In the genomic region with DNA sequence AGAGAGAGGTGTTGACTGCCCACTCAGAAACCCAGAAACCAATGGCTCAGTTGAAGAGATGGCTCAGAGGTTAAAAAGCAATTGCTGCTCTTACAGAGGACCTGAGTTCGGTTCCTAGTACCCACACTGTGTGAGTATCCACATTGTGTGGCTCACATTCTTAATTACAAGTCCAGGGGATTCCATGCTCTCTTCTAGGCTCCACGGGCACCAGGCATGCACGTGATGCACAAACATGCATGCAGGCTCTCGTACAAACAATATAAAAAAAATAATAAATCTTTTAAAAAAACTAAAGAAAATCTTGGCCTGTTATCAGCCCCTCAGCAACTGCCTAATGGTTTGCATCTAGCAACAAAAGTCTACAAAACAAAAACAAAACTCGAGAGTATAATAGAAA, we compare ENCODE assay signal across 8 mouse cellular contexts. TPM values are rescaled to one million over a fixed set of nuclear protein-coding genes. Genes with fewer than 3 reads are reported as not detected.
DNase-seq lines count a peak whose midpoint lies in the region; ATAC-seq lines count a peak whose summit lies in the region.

No protein-coding gene starts in this region.

- peak overlapping the region; percentile 69 for H3K4me3 ChIP-seq in kidney, embryonic 16.5 days (ENCODE audit: low read length)
- H3K4me3 ChIP-seq in hindbrain, embryonic 12.5 days: peak overlapping the region; percentile 48
- H3K4me3 ChIP-seq in midbrain, embryonic 12.5 days: peak overlapping the region; percentile 57

- no peaks in the 10 kb centered on the region for H3K9me3 ChIP-seq in kidney, embryonic 16.5 days (ENCODE audit: low read length)
- no peaks in the 10 kb centered on the region for H3K9me3 ChIP-seq in hindbrain, embryonic 12.5 days (replicated peaks)
- no peaks in the 10 kb centered on the region for H3K9me3 ChIP-seq in midbrain, embryonic 12.5 days

- no peak for DNase-seq in kidney, postnatal 14 days
- DNase-seq in c-Kit-negative CD71-positive TER-119-positive erythroid progenitor cells, embryonic 14.5 days (ENCODE audit: low read depth, low spot score): peak; percentile 11
- DNase-seq in gastrocnemius, adult 8-10 months (ENCODE audit: low spot score in 2 of 2): no peak
- no peak for DNase-seq in layer of hippocampus, adult 18-20 months (ENCODE audit: low spot score in 2 of 2)
- DNase-seq in MN1 (ENCODE audit: low spot score): no peak

- H3K9ac ChIP-seq in kidney, embryonic 16.5 days (replicated peaks; ENCODE audit: low read length): peak overlapping the region; percentile 81
- peak overlapping the region; percentile 56 for H3K9ac ChIP-seq in hindbrain, embryonic 12.5 days
- H3K9ac ChIP-seq in midbrain, embryonic 12.5 days (replicated peaks): peak overlapping the region; percentile 41; the same call in 1 of the 2 replicates

- no peaks in the 10 kb centered on the region for H3K36me3 ChIP-seq in kidney, embryonic 16.5 days (ENCODE audit: insufficient read depth, low read length)
- H3K36me3 ChIP-seq in hindbrain, embryonic 12.5 days: no peaks in the 10 kb centered on the region
- no peaks in the 10 kb centered on the region for H3K36me3 ChIP-seq in midbrain, embryonic 12.5 days

- H3K4me1 ChIP-seq in kidney, embryonic 16.5 days (ENCODE audit: insufficient read depth, low read length): peaks cover 5% of the 10 kb centered on the region; the same call in 1 of the 2 replicates
- peaks cover 6% of the 10 kb centered on the region for H3K4me1 ChIP-seq in hindbrain, embryonic 12.5 days
- H3K4me1 ChIP-seq in midbrain, embryonic 12.5 days: peaks cover 7% of the 10 kb centered on the region; the same call in 1 of the 2 replicates

- 62% methylated on average over 5 of the region's 5 CpGs for WGBS in kidney, embryonic 16.5 days
- WGBS in hindbrain, embryonic 12.5 days: 70% methylated on average over 5 of the region's 5 CpGs
- 64% methylated on average over 5 of the region's 5 CpGs for WGBS in midbrain, embryonic 12.5 days

- no peaks in the 10 kb centered on the region for H3K27me3 ChIP-seq in kidney, embryonic 16.5 days (ENCODE audit: insufficient read depth, low read length)
- no peaks in the 10 kb centered on the region for H3K27me3 ChIP-seq in hindbrain, embryonic 12.5 days
- no peaks in the 10 kb centered on the region for H3K27me3 ChIP-seq in midbrain, embryonic 12.5 days

- H3K27ac ChIP-seq in kidney, embryonic 16.5 days (ENCODE audit: low read length): no peak overlapping the region
- H3K27ac ChIP-seq in hindbrain, embryonic 12.5 days: no peak overlapping the region
- H3K27ac ChIP-seq in midbrain, embryonic 12.5 days (replicated peaks): 0 out of 2 replicates have a peak overlapping the region, but pooled peaks have one; percentile 67

- peak overlapping the region; percentile 71 for H3K4me2 ChIP-seq in kidney, embryonic 16.5 days (replicated peaks; ENCODE audit: low read depth, low read length)
- peak overlapping the region; percentile 69 for H3K4me2 ChIP-seq in hindbrain, embryonic 12.5 days (replicated peaks)
- H3K4me2 ChIP-seq in midbrain, embryonic 12.5 days (replicated peaks): peak overlapping the region; percentile 67

- peak; percentile 57 for ATAC-seq in kidney, embryonic 16.5 days (ENCODE audit: low FRiP score, low TSS enrichment)
- peak; percentile 47 for ATAC-seq in hindbrain, embryonic 12.5 days (ENCODE audit: low FRiP score)
- peak; percentile 27; the same call in 1 of the 2 replicates for ATAC-seq in midbrain, embryonic 12.5 days (ENCODE audit: low FRiP score, low read depth)

RNA-seq across cellular contexts. Expression of gene Egf, which starts 30.6 kb away (rescaled TPM):
- polyA plus RNA-seq in kidney, embryonic 16.5 days (2015; fragmentation: Nextera tagmentation; extraction: Ambion mirVana): 2.3 and 2.4 TPM in 2 replicates
- polyA plus RNA-seq in hindbrain, embryonic 12.5 days (2016; fragmentation: Nextera tagmentation; extraction: Ambion mirVana): 2.2 and 2.9 TPM in 2 replicates
- 1.9 and 2.1 TPM in 2 replicates for polyA plus RNA-seq in midbrain, embryonic 12.5 days (2016; fragmentation: Nextera tagmentation; extraction: Ambion mirVana)
- 10 to 100 TPM; 30.3 to 34.8 (median 33.8) TPM for total RNA-seq in gastrocnemius, adult 8-10 months (2022)
- 1 to 10 TPM; 1.2 to 1.7 TPM for total RNA-seq in layer of hippocampus, adult 18-20 months (2021)
